Mouse (Mus musculus): ENCODE data around the gene Gm10518. TPM values are rescaled to one million over a fixed set of nuclear protein-coding genes. Genes with fewer than 3 reads are reported as not detected.

Gm10518 gene
- total RNA-seq, 2 experiments from 2014 or later = not detected

DNA sequence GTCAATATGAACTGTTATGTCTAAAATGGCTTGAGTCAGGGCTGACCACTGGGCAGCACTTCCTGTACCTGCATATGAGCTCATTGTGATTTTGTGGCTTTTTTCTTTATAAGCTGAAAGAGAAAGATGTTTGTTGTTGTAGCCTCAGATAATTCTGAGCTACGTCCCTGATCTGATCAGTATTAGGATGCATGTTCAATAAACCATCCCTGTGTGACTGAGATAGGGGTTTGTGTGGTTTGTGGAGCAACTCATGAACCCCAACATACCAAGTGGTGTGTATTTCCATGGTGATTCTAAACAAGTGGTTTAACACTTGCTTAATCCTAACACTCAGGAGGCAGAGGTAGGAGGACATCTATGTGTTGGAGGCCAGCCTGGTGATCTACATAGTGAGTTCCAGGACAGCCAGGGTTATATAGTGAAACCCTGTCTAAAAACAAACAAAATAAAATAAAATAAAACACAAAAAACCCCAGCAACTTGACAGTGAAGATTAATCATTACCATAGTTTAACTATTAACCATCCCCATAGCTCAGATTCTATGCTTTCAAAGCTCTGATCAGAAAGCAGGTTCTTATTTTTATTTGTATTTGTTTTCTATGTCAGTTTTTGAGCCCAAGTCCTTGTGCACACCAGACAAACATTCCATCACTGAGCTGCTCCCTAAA lies 32.7 kb downstream of the Gm10518 start:
- DNase-seq = no peak

DNA sequence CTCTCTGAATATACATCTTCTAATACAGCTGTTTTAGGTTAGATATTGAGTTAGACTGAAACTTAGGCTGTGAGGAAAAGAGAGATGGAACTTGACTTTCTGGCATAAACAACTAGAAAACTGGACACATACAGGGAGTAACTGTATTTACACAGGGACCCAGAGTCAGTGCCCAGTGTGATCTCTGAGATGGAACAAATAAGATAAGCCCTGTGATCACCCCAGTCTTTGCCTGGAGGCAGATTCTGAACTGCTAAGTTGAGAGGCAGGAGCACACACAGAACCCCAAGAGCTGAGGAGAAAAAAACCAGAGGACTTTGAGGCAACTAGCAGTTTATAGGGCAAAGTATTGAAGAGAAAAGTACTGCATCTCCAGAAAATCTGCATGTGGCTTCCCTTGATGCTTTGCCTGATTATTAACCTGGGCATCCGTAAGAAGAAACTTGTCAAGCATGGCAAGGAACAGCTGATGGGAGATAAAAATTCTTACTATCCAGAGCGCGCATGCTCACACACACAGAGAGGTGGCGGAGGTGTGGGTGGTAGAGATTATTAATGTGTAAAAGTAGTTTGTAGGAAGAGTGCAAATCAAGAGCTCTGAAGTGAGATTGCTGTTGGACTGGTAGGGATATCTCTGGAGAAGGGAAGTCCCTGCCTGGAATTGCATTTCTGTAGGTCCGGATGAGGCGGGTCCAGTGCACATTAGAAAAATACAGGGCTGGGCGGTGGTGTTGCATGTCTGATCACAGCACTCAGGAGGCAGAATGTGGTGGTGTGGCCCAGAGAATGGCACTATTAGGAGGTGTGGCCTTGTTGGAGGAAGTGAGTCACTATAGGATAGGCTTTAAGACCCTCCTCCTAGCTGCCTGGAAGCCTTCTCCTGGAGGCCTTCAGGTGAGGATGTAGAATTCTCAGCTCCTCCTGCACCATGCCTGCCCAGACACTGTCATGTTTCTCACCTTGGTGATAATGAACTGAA lies 33.5 kb downstream of the Gm10518 start:
- no peak for DNase-seq

DNA sequence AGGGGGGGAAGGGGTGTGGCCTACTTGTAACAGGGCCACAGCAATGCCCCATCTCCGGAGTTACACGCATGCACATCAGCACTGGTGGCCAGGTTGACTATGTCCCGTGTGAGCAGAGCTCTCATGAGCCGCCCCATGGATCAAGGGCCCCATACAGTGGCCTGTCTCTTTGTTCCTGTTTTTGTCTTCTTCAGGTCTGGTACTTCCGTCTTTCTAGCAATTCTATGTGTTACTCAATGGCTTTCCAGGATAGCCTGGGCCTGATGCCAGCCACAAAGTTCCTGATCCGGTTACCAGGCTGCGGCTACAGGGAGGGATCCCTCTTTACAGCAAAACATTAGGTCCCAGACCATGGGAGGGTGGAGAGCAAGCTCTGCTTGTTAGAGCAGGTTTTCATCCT lies 39.4 kb downstream of the Gm10518 start:
- peak; percentile 43 for DNase-seq

DNA sequence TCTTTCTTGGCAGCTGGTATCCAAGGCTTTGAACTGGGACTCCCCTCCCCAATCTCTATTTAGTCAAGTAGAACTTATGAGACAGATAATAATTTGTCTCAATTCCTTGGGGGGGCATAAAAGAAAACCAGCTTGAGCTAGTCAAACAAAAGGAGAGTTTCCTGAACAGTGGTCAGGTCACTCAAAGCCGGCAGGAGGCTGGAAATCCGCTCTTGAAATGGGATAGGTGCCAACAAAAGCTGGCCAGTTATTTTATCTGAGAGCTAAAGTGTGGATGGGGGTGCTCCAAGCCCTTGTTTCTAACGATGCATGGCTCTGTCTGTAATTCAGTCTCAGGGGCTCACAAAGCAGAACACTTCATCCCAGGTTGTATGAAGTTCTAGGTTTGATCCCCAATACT lies 40.8 kb downstream of the Gm10518 start:
- DNase-seq = no peak

DNA sequence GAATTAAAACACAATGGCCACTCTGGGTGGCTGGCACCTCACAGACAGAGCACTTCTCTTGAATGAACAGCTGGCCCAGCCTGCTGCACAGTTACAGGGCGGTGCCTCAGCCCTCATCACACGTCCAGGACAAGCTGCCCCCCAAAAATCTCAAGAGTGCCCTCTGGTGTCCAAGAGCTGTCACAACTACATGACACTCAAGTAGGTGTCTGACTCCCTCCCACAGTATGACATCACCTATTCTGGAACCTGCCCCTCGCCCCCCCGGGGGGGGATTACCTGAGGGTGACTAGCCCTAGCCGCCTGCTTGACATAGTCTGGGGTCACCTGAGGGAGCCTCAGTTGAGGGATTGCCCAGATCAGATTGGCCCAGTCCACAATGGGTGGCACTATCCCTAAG lies 41.7 kb downstream of the Gm10518 start:
- DNase-seq = peak; percentile 60

DNA sequence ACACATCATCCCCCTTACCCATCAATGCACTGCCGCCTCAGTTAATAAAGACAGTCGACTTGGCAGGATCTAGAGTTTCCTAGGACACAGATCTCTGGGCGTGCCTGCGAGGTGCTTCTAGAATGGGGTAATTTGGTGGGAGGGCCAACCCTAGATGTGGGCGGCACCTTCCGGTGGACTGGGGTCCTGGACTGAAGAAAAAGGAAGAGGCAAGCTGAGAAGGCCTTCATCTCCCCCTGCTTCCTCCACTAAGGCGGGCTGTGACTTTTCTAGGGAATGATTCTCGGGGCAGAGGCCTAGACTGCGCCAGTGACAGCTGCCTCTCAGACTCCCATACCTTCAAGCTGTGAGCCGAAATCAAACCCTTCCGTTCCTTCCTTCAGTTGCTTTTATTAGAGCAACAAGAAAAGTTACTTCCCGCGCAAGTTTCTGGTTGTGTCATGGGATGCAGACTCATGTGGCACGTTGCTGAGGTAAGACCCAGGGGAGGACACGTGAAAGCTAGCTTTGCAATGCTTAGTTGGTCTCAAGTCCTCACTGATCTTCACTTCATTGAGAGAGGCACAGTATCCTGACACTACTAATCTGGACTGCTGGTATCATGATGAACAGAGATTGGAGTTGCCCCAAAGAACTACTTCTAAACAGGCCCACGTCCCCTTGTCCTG lies 42.8 kb downstream of the Gm10518 start:
- no peak for DNase-seq

DNA sequence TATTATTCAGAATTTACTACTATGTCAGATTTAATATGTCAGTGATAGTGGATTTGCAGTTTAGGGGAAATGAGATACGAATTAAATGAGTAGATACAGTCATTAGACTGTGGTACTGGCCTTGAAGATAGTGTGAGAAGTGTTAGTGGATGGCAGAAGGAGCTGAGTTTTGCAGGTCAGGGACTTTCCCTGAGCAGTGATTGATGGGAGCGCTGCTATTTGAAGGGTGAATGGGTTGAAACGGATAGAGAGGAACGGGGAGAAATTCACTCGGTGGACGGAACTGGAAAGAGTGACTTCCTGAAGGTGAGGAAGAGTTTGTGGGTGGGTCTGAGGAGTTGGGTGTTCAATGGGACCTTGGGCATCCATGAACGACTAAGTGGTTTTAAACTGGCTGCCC lies 44.0 kb downstream of the Gm10518 start:
- DNase-seq = no peak

DNA sequence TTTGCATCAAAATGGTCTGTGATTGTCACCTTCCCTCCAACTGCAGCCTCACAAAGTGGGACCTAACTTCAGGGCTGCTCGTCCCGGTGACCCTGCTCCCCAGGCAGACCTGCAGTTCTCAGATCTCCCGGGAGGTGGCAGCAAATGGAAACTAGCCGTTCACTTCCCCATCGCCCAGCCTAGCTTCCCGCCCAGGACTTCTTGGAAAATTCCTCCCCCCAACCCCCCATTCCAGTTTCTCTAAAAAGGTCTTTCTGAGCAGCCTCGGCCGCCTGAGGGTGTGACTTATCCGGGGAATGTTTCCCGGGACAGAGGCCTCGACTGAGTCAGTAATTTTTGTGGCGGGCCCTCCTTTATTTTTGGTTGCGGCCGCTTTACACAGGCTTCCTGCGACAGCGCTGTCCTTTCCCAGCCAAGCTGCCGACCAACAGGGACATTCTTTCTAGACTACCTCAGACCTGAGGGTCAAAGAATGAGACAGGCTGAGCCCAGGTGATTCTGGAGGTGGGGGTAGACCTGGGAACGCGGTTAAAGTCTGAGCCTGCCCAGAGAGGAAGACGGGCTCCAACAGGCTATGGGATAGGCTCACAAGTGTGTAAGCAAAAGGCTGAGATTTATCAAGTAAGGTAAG lies 44.7 kb downstream of the Gm10518 start:
- peak; percentile 78 for DNase-seq

DNA sequence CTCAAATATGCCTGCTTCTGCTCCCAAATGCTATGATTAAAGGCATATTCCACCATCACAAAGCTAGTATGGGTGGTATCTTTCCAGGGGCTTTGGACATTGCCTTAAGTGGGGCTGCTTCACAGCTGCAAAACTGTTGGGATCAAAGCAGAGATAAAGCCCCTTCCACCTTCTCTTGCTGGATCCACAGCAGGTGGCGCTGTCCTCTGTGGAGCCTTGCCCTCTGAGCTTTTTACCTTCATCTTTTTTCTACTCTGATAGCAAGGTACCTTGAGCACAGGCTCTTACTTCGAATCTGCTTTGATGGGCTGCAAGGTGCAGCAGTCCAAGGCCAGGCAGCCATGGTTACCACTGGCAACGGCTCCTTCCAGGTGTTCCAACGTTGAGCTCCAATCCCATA lies 50.2 kb downstream of the Gm10518 start:
- no peak for DNase-seq

Other genes starting within 250 kb of the Gm10518 start
- 10 to 100 TPM; 29.8 to 34.6 TPM for gene Sccpdh, start 135.2 kb upstream of the Gm10518 start, total RNA-seq (2021)
- gene Kif28, start 58.1 kb upstream of the Gm10518 start, total RNA-seq (2021) = under 1 TPM in 1 of 2 experiments, not detected in 1; 0.18 TPM
- gene Ahctf1, start 304 bp downstream of the Gm10518 start, total RNA-seq (2021) = 10 to 100 TPM; 15.3 to 19.1 TPM
- 10 to 100 TPM; 22.1 to 22.9 TPM for gene Cdc42bpa, start 157.1 kb downstream of the Gm10518 start, total RNA-seq (2021)

All from gastrocnemius, postnatal 25 days (tissue).